Mouse (Mus musculus) MN1 (cell line): Measurements from ENCODE around the gene Lbhd2.

Source experiments
- DNase-seq: peaks from one replicate; pipeline ENCODE4 v3.0.0-alpha.2; 2016; ENCODE audit warnings: low spot score

The Lbhd2 gene

DNA sequence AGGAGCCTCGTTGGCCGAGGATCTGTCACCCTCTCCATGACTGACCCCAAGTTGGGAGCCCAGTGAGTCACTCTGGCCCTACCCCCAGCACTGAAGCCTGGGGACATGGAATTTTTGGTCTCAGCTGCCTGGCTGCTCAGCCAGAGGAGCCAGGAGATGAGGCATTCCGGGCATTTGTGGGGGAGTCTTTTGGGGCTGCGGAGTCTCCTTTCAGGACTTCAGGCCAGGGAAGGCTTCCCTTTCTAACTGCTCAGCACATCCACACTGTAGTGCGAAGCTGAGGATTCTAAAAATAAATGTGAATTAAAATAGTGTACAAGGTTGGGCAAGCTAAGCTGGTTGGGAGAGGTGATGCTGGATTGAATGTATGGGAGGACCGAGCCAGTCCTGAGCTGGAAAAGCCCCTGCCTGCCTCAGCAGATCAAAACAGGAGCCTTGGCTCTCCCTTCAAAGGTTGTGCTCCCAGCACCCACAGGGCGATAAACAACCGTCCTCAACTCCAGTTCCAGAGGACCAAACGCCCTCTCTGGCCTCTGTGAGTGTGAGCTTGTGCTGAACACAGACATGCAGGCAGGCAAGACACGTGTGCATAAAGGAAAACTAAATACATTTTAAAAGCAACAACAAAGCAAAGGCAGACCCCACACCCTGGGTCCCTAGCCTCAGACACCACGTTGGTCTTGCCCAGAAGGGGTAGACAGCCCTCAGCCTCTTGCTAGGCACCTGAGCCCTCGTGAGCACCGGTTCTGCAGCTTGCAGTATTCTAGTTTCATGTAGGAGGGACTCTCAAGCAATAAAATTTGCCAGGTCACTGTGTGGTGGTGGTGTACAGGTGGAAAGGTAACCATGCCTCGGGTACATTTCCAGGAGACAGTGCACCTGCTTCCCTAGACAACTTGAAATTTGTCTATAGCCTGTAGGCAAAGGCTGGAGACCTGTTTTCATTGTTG, 24.5 kb downstream of the Lbhd2 start:
- no peak for DNase-seq

DNA sequence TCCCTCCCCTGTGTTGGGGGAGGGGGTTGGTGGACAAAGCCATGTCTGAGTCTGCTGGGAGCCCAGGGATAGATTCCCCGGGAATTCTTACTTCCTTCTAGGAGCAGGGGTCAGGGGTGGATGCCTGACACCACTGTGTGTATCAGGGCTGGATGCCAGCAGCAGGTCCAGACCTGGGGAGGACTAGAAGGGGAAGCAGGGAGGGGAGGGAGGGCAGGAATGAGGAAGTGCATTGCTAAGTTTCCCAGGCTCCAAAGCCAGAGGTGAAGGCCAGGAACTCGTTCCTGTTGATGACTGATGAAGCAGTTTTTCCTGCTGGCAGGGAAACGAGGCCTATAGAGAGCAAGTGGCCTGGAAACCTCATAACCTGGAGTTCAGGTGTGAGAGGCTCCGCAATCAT, 25.5 kb downstream of the Lbhd2 start:
- DNase-seq = no peak

DNA sequence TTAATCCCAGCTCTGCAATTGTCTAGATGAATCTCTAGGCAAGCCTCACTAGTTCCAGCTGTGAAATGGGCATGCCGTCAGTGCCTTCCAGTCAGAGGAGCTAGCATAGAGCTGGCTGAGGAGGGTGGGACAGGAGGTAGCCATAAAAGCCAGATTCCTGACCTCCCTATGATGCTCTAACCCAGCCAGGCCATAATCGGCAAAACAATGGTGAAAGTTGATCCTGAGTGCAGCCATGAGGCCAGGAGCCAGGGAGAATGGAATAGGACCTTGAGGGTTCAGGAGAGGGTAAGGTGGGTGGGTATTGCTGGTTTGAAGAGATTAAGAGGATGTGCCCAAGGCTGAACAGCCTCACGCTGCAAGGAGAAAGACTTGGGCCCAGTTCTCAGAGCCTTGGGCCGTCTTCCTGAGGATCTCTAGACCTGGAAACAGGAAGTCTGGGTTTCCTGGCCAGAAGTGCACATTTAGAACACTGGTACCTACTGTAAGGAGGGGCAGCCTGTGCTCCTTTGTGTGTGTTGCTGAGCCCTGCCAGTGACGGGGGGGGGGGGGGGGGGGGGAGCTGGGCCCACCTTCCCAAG, 26.2 kb downstream of the Lbhd2 start:
- DNase-seq = no peak

DNA sequence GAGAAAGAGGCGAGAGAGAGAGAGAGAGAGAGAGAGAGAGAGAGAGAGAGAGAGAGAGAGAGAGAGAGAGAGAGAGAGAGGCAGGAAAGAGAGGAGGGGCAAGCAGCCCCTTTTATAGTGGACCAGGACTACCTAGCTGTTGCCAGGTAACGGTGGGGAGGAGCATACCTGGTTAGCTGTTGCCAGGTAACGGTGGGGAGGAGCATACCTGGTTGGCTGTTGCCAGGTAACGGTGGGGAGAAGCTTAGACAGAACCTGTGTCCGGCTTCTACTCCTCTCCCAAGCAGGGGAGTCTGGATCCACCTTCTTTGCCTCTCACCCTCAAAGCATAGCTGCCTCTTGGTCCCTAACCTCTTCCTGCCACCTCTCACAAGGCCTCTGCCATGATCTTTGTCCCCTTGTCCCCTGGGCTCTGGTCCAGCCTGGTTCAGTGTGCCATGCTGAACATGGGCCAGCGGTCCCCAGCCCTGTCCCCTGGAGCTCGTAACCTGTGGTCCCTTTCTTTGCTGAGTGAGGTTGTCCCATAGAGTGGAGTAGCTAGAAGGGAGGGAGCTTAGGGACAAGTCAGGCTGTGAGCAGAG, 27.6 kb downstream of the Lbhd2 start:
- DNase-seq = no peak

DNA sequence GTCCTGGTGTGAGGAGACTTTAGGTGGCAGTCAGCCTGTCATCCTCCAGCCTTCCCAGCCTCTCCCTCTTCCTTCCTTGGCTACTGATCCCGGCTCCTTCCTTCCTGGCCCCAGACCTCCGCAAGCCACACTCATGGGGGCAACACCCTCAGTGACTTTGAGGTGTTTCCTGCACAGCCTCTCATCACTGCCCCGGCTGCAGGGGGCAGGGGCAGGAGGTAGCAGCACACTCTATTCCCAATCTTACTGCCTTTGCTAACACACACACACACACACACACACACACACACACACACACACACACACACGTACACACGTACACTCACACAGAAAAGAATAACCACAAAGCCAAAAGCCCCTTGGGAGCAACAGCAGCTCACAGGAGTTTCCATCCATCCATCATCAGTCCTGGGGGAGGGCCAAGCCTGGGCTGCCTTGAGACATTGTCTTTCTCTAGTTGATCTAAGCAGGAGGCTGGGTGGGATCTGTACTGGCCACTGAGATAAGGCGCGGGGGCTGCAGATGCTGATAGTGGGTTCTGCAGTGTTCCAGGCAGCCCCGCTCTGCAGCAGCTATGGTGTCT, 28.2 kb downstream of the Lbhd2 start:
- no peak for DNase-seq

DNA sequence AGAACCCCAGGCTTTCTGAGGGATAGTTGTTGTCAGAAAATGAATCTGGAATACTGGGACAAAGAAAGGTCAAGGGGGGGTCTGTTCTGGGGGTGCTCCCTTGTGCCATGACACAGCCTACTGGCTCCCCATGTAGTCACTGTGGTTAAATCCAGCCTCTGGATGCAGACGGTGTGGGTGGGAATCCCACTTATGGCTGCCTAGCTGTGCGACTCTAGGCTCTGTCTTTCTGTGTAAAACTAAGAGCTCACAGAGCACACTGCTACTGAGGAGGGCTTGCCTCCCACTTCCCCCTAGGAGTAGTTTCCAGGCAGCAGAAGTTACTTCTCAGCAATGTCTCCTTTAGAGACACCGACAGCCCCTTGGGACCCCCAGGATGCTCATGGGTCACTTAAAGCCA, 29.6 kb downstream of the Lbhd2 start:
- DNase-seq = no peak

DNA sequence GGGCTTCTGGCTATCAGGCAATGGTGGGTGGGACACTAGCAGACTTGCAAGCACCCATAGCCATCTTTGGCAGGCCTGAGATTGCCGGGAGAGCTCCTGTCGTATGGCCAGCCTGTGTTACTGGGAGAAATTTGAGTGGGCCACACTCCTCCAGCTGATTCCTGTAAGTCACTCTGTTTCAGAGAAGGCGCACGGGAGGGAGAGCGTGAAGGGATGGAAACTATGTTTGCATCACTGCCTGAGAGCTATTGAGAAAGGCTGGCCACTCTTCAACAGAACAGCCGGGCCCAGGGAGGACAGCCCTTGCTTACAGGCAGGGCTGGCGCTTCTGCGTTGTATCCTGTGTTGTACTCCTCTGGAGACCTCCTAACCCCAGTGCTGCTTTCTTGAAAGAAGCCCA, 30.0 kb downstream of the Lbhd2 start:
- DNase-seq = no peak

DNA sequence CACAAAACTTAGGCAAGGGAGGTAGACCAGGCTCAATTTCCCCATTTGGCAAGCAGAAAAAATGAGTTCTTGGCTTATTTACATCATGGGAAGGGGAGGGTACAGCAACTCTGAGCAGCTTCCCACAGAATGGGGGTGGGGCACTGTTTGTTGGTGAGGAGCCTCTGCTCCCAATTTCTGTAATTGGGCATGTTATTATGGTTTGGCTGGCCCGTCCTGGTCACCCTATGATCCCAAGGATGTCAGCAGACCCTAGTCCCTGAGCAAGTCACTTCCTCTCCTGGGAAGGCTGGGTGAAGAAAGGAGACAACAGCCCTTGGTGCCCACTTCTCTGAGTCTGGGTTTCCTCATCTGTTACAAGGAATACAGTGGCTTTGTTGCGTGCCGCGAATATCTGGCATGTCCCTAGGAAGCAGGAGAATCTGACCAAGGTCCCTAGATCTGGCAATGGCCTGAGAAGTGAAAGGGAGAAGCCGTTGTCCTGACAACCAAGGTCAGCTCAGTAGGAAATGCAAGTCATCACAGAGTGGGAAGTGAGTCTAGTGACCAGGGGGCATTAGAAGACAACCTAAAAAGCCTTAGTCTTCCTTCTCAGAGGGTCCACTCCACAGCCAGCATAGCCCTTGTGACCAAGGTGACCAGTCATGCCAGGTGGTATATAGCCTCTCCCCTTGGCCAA, 30.8 kb downstream of the Lbhd2 start:
- DNase-seq = no peak

DNA sequence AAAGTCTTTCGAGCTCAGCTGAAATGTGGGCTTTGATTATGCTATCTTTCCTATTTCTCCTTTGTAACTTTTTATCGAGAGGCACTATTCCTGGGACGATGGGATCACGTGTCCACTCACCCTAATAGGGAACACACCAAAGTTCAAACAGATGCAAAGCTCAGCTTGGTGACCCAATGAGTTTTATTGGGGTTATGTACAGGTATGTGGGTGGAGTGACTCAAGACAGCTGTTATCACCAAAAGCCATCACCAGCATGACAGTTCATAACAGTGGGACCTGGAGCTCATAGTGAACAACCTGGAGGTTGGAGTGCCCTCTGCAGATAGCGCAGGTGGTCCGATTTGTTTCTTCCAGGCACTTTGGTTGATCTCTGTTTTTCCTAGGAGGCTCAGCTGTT, 32.2 kb downstream of the Lbhd2 start:
- DNase-seq = no peak

DNA sequence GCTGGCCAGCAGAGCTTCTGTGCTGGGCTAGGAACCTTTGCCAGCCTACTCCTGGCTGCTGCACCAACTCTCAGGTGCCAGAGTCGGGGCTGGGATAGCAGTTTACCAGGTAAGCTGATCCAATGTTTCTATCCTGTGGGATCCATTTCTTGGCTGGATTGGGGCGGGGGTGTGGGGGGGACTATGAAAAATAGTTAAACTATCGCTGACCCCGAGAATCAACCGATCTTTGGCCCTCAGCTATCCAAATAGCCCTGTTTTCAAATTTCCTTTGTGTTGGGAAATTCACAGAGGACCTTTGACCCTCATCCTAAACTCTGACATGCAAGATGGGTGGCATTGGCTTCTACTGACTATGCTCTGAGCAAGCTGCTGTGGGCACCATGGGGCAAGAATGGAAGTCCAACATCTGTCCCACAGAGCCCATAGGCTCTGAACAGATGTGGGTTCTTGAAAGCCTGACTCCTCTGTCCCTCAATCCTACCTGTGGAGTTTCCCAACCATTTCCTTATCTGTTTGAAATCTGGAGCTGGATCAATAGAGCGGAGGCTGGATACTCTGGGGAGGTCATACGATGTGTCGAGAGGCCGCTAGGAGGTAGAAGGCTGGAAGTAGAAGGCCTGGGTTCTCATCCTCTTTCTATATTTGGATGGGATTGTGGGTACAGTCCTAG, 34.2 kb downstream of the Lbhd2 start:
- no peak for DNase-seq

DNA sequence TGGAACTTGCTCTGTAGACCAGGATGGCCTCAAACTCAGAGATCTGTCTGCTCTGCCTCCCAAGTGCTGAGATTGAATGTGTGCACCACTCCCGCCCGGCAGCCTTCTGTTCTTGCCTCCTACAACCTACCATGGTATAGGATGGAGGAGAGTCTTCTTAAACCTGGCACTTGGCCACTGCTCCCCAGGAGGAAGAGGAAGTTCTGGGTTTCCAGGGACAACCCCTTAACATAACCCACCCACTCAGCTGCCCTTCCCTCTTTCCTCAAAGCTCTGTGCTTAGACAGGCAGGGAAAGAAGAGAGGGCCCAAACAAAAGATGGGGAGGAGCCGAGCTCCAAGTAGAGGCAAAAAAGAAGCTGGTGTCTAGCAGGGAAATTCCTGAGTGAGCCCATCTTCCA, 34.9 kb downstream of the Lbhd2 start:
- no peak for DNase-seq

DNA sequence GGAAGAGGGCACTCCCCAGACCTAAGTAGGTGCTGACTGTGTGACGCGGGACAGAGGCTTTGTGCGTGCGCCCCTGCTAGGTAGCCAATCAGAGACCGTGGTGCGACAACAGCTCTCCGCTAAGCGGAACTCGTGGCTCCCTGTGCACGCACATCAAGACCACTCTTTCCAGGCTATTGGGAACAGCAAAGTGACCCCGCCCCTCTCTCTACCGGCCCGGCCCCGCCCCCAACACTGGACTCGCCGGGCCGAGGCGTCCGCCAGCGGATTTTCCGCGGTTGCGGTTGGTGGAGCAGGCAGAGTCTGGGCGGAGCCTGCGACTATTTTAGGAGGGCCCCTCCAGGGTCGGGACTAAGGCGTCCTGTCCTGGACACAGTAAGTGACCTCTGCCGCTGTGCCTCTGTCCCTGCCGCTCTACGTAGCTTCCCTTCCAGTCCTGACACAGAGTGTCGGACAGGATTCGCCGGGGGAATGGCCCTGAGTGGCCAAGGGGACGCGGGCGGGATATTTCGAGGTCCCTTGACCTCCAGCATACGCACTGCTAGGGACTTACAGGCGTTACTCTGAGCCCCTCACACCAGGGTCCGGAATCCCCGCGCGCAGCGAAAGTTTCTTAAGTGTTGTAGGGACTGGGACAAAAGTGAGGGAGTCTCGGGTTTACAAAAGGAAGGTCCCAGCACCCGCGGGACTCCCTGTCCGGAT, 35.9 kb downstream of the Lbhd2 start, which contains the start of gene Tnfaip2:
Gene Tnfaip2 (plus strand): TSS at position 161 of the 702 bp plus-strand sequence.
- peak; percentile 76 for DNase-seq

DNA sequence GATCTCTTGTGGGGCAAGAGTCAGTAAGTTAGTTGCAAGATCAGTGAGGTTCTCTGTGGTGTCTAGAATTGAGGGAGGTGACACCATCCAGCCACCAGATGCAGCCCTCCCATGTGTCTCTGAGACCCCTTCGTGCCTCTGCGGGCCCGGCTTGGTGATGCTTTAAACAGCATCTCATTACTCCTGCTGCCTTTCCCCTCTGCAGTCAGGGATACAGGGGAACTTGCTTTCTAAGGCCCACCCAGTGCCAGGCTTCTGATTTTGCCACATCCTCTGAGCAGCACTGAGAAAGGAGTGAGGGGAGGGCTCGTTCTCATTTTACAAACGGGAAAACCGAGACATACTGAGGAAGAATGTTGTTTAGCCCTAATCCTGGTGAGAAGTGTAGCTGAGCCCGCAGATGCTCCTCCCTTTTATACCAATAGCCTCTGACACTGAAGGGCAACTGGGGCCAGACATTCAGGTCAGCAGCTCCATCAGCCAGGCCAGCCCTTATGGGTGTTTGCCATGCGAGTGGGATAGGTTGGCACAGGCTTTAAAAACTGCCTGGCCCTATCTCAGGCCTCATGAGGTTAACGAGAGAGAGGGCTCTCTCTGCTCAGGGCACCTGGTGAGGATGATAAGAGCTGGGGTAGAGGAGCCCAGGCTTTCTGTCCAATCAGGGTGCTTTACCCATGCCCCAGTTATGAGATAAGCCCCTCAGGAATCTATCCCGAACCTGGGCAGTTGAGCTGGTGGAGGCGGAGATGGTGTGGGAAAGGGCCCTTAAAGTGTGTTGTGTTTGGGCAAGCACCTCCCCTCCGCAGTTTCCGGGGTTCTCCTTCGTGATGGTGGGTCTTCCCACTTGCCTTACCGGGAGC, 36.6 kb downstream of the Lbhd2 start:
- DNase-seq = no peak

DNA sequence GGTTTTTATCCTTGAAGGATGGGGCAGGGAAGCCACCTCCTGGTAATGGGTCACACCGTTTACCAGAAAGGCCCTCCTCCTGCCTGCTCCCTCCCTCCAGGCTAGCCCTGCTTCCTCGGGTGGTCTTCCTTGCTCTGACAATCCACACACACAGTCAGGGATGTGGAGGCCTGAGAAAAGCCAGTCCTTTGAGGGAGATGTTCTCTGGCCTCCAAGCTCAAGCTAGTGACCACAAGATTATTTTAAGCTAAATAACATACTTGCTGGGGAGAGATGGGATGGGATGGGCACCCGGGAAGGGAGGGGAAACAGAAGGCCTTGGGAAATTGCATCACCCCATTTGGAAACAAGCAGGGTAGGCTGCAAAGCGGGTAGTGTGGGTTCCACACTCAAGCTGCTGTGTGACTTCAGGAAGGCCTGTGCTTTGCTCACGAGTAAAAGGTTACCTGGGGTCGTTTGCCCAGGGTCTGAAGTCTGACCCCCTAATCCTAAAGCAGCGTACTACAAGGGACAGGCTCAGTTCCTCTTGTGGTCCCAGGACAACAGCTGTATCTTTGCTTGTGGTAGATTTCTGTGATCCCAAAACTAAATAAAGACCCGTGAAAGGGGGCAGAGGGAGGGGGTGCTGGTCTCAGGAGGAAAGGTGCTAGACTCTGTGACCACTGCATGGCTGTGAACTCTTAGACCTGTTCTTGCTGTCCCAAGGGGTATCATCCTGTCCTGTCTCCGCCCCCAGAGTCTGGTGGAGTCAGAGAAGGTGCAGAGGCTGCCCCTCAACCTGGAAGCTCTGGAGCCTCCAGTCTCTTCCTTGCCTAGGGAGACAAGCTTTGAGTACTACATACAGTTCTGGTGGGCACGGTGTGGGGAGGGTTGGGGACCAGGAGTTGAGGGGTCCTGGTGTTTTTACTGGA, 37.6 kb downstream of the Lbhd2 start:
- DNase-seq = no peak

DNA sequence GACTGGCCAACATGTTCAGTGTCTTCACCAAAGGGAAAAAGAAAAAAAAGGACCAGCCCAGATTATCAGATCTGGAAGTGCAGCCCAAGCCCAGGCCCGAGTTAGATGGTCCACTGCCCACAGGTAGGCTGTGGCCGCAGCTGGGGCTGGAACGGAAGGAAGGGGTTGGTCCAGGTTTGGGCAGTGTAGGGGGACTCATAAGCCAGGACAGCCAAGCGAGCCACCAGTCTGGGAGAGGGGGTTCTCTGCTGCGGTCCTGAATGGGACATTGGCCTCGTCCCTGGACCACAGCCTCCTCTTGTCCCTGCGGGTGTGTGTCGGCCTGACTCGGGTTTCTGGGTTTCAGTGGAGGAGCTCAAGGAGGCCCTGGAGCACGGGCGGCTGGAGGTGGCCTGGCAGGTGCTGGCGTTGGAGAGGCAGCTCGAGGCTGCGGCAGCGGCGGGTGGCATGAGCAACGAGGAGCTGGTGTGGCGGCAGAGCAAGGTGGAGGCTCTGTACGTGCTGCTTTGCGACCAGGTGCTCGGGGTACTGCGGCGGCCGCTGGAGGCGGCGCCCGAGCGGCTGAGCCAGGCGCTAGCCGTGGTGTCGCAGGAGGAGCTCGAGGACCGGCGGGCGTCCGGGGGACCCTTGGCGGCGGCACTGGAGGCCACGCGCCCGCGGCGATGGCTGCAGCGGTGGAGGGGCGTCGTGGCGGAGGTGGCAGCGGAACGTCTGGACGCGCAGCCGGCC, 38.7 kb downstream of the Lbhd2 start:
- DNase-seq = no peak

DNA sequence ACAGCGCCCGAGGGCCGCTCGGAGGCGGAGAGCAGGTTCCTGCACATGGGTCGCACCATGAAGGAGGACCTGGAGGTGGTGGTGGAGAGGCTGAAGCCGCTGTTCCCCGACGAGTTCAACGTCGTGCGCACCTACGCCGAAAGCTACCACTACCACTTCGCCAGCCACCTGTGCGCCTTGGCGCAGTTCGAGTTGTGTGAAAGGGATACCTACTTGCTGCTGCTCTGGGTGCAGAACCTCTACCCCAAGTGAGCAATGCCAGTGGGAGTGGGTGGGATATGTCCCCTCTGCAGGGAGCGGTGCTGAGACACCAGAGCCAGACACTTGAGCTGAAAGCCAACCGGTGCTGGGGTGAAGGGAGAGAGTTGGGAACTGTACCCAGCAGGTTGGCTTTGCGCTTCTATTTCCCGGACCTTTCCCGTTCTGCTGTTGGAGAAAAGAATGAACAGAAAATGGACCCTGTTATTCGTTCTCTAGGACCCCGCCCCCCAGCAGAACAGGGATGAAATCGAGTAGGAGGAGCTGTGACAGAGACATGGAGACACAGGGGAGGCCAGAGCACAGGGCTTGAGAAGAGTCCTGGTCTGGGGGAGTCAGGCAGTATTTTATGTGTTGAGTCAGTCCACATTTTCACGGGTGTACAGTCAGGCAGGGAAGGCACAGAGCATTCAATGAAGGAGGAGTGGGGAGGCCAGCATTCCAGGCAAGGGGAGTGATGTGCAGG, 39.4 kb downstream of the Lbhd2 start:
- no peak for DNase-seq

DNA sequence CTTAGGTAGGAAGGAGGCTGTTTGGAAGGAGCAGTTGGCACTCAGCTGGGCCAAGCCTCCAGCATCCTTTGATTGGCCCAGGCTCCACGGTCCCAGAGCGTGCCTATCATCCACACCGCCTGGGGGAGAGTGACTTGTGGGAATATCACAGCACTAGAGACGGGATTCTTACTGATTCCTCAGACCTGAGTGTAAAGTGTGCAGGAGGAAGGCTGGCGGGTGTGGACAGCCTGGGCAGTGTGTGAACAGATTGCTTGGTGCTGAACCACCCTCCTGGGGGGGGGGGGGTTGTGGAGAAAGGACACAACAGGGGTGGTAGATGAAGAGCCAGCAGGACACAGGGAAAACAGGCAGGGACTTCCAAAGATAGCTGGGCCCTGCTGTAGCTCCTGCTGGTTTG, 40.1 kb downstream of the Lbhd2 start:
- DNase-seq = no peak

DNA sequence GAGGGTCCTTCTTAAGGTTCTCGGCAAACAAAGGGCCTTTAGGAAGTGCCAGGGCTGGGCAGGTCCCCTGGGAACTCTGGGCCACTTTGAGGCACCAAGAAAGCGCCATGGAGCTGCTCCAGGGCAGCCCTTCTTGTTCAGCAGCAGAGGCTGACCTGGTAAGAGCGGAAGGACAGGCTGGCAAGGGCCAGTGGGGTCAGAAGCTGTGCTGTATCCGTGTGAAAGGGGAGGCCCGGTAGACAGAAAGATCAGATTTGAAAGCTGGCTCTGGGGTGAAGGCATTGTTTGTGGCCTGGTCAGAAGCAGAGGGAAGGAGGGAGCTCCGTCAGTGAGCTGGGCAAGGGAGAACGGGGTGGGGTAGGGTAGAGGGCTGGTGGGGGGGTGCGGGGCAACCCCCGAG, 40.7 kb downstream of the Lbhd2 start:
- no peak for DNase-seq
